Mouse (Mus musculus): ENCODE results near the gene Myo1c.

Gene Myo1c

GRCm38 (mm10) chr11:75650311-75650710, at the start of gene Myo1c:
TSS of gene Myo1c (plus strand) at chr11:75650504.
- DNase-seq (ENCODE audit: low spot score): no peak

- DNase-seq (ENCODE audit: low spot score): no peak
Measured at GRCm38 (mm10) chr11:75604826-75605225, 45.5 kb upstream of the Myo1c start.

GRCm38 (mm10) chr11:75605318-75605717, 45.0 kb upstream of the Myo1c start:
- DNase-seq (ENCODE audit: low spot score): no peak

GRCm38 (mm10) chr11:75608776-75609175, 41.5 kb upstream of the Myo1c start:
- DNase-seq (ENCODE audit: low spot score): no peak

DNA sequence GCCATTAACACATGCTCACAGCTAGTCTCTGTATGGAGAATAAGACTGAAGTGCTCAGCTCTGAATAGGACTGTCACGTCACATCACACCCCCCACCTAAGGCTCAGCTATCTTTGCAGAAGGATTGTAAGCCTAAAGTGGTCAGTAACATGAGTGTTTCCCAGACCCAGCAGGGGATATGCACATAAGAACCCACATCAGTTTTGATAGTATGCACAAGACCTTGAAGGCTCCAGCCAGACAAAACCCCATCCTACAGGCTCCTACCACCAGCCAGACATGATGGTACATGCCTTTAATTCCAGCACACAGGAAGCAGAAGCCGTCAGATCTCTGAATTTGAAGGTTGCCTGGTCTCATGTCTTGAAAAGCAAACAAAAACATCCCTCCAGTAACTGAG, 40.3 kb upstream of the Myo1c start:
- DNase-seq (ENCODE audit: low spot score): no peak

- DNase-seq (ENCODE audit: low spot score): no peak
Measured at GRCm38 (mm10) chr11:75614769-75615168, 35.5 kb upstream of the Myo1c start.

DNA sequence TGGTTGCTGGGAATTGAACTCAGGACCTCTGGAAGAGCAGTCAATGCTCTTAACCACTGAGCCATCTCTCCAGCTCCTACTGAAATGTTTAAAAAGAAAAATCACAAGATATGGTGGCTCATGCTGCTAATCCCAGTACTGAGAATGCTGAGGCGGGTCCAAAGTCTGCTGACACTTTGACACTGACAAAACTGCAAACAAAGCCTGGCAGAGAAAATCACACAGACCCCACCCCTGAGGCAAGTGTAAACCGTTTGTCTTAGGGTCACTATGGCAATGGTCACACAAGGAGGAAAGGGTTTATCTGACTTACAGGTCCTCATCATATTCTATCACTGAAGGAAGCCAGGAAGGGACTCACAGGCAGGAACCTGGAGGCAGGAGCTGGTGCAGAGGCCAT, 34.7 kb upstream of the Myo1c start:
- no peak for DNase-seq (ENCODE audit: low spot score)

- DNase-seq (ENCODE audit: low spot score): peak; percentile 42
Measured at GRCm38 (mm10) chr11:75619133-75619532, 31.2 kb upstream of the Myo1c start.

DNA sequence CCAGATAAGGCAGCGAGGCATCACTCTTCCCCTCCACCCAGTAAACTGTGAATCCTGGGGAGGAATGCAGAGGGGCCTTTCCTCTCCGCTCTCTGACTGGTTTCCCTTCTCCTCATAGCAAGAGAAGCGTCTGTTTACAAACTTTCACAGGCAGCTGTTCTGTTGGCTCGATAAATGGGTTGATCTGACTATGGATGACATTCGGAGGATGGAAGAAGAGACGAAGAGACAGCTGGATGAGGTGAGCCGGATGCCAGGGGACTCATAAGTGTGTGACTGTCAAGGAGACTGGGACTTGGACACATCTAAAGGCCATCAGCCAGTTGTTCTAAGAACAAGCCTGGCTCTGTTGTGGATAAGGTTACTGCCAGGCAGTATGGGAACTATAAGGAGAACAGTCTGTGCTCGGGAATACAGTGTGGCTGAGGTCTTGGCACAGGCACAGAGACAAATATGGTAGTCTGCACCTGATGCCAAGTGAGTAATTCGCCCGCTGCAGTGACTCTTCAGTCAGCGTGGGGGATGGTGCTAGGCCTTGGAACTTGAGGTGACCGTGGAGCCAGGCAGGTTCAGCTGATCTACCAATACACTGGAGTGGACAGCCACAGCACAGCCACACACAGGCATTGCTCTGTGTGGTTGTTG, 30.0 kb upstream of the Myo1c start:
- no peak for DNase-seq (ENCODE audit: low spot score)

DNA sequence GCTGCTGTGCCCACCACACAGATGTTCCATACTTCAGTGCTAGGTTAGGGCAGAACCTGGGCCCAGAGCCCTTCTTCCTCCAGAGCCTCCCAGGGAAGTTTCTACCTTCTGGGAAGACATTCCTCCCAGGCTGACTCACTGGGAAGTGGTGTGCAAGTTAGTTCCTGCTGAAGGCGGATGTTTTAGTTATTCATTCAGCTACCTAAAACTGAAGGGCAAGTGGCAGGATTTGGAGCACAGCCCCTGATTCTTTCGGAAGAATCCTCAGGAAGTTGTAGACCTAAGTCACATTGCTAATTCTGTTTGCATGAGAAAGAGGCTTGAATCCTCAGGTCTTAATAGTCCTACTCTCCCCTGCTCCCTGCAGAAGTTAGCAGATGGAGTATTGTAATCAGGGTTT, 28.9 kb upstream of the Myo1c start:
- DNase-seq (ENCODE audit: low spot score): no peak

GRCm38 (mm10) chr11:75622588-75623329, 27.5 kb upstream of the Myo1c start:
- no peak for DNase-seq (ENCODE audit: low spot score)

DNA sequence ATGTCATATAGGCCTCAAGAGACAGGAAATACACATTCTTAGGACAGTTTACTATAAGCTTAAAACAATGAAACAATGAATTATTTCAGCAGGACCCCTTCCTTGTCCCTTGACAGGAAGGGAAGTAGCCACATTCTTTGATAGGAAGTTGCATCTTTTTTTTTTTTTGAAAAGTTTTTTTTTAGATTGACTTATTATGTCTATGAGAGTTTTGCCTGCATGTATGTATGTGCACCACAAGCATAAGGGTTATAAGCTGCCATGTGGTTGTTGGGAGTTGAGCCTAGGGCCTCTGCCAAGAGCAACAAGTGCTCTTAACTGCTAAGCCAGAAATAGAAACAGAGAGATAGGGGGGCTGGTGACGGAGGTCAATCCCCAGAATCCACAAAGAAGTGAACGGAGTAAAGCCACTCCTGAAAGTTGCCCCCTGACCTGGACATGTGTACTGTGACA, 26.2 kb upstream of the Myo1c start:
- DNase-seq (ENCODE audit: low spot score): no peak

DNA sequence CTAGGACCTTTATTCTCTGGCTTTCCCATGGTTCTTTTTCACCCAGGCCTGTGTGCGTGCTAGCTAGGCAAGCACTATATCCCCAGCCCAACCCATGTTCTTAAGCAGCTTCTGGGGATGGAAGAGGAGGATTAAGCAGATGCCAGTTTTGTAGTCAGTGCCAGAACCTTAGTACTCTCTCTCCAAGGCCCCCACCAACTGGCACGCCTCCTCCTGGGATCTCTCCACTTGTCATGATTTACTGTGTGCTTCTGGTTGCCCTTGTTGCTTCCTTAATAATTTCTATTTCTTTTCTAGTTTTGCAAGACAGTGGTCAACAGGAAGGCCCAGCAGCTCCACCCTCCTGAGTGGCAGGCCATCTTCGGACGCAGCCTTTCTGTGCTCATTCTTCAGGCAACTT, 24.5 kb upstream of the Myo1c start:
- no peak for DNase-seq (ENCODE audit: low spot score)

GRCm38 (mm10) chr11:75630098-75630497, 20.2 kb upstream of the Myo1c start:
- DNase-seq (ENCODE audit: low spot score): no peak

- DNase-seq (ENCODE audit: low spot score): peak; percentile 98
Measured at GRCm38 (mm10) chr11:75630645-75631229, 19.6 kb upstream of the Myo1c start, which contains the start of gene Inpp5k. TSS of gene Inpp5k (plus strand) at chr11:75630988.

DNA sequence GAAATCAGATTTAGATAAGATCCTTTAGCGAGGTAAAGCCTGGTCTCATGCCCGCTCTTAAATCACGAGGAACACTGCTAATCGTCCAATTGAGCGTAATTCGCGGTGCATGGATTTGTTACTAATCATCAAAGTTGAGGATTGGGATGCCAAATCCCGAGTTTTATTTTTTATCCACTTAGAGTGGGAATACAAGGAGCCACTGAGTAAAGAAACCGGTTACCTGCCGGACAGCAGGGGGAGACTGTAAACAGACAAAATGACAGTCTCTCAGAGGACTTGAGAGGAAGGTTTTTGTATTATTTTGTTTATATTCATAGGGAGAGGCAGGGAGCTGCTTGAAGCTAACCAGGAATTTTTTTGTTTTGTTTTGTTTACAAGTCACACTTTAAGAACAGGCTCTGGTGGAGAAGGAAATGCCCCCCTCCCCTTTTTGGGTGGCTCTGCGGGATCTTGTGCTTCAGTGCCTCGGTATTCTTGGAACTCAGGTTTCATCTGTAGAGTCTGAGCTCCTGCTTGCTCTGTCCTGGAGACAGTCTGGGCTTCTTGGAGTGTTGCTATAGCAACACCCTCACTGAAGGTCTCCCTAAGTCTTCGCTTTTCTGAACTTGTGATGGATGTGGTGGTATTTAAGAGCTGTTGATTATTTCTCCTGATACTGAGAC, 18.6 kb upstream of the Myo1c start:
- no peak for DNase-seq (ENCODE audit: low spot score)

DNA sequence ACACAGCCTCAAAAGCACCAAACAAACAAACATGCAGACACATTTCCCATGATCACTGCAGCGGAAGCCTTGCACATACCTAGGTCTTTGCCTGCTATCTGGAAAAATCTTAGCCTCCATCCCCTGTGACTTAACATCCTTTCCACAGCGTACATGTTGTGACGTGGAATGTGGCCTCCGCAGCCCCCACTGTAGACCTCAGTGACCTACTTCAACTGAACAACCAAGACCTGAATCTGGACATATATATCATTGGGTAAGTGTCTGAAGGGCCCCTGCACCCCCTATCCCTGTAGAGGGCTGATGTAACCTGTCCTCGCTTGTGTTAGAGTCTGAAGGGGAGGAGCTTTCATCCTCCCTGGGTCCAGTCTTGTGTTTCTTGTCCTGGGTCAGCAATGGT, 17.4 kb upstream of the Myo1c start:
- DNase-seq (ENCODE audit: low spot score): no peak

DNA sequence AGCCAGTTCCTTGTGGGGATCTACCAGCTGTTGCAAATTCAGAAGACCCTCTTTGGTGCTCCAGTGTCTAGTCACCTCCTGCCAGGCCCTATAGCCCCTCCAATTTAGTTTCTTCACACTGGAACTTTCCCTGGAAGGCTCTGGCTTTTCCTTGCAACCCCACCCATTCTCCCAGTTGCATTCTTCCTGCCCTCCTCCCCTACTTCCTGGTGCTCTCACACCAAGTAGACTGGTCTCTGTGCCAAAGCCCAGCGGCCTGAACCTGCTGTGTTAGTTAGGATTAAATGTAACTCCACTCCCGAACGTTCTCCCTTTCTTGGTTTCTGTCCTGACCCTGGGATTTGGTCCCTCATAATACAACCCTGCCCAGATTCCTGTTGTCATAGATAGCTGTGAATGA, 15.5 kb upstream of the Myo1c start:
- DNase-seq (ENCODE audit: low spot score): no peak

DNA sequence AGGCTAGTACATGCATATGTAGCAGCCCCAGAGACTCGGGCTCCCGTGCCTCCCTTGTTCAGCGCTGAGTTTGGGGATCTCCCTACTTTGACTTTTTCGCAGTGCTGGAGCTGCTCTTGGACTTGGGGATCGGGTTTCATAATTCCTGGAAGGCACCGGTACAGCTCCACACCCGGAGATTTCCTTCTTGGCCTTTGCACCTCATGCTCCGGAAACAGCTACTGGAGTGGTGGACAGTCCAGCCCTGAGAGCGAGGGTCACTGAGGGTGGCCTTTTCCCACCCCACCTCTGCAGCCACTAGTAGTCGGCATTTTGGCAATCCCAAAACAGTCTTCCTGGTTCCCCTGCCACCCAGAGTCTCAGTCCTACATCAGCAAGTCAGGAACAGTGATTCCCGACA, 15.0 kb upstream of the Myo1c start:
- DNase-seq (ENCODE audit: low spot score): no peak

GRCm38 (mm10) chr11:75643323-75643722, 7.0 kb upstream of the Myo1c start:
- DNase-seq (ENCODE audit: low spot score): no peak

DNA sequence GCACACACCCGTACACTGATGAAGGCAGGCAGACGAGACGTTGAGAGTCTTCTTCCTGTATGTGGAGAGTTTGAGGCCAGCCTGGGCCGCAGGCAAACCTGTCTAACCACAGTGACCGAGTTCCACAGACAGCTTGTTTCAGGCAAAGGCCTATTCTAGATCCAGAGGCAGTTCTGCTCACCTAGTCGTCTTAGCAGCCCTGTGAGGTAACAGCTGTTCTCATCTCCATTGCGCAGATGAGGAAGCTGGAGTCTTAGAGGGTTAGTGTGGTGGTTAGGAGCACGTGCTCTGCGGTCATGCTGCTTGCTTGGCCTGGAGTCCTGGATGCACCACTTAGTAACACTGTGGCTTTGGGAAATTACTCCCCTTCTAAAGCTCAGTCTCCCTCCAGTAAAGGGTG, 5.6 kb upstream of the Myo1c start:
- DNase-seq (ENCODE audit: low spot score): no peak

- DNase-seq (ENCODE audit: low spot score): no peak
Measured at GRCm38 (mm10) chr11:75647681-75648211, 2.6 kb upstream of the Myo1c start.

DNA sequence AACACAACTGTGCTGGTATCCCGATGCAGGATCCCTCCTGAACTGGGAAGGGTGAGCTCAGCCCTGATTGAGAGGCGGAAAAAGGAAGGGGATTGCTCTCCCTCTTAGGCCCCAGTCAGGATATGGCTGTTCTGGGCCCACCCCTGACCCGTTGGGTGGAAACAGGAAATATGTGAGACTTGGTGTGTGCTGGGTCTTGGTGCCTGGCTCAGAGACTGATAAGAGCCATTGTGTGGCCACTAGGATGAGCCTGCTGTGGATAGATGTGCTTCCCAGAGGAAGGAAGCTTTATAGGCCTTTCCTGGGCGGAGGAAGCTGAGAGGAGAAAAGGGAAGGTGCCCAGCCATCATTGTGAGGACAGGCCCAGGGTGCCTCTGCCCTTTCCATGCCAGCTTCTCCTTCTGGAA, 1.1 kb upstream of the Myo1c start:
- DNase-seq (ENCODE audit: low spot score): no peak
